Mouse (Mus musculus) gastrocnemius, adult 2 months (tissue): ENCODE data around the gene Elmo1. TPM values are rescaled to one million over a fixed set of nuclear protein-coding genes. Genes with fewer than 3 reads are reported as not detected.

Experiments
- DNase-seq: peaks from one replicate; pipeline ENCODE4 v3.0.0; 2022
- H3K27ac ChIP-seq: fragments of 200-600 bp; 2 replicates; pipeline ENCODE4 v1.8.1; 2022; ENCODE audit warnings: mild to moderate bottlenecking
- H3K4me3 ChIP-seq: fragments of 200-600 bp; 2 replicates; pipeline ENCODE4 v1.8.1; 2022; ENCODE audit warnings: mild to moderate bottlenecking, moderate library complexity
- CTCF ChIP-seq: fragments of 200-600 bp; IDR thresholded peaks from 2 replicates; pipeline ENCODE4 v1.8.1; 2022; ENCODE audit warnings: antibody characterized with exemption, mild to moderate bottlenecking, moderate library complexity
- intact Hi-C: fragments of 180-260 bp; cut with DNase I; formaldehyde crosslinking; loops from one replicate; pipeline ENCODE4 v1.15.1; 2025
- total RNA-seq, 2 experiments: library from RNA; stranded (reverse); gene quantifications; 2 replicates each; pipeline ENCODE4 v1.2.3; 2021

Elmo1 gene
- total RNA-seq, 2 experiments from 2014 or later, result 4.1 to 4.3 TPM

- TF ChIP-seq CTCF, result no peak
- intact Hi-C loops, result no loop called here
- Histone ChIP-seq H3K4me3 (no peak overlapping the region), H3K27ac (no peak overlapping the region)
- no peak for DNase-seq
Observed at GRCm38 (mm10) chr13:20063331-20063730, 27.1 kb upstream of the Elmo1 start.

GRCm38 (mm10) chr13:20072043-20072442 is 18.4 kb upstream of the Elmo1 start:
- H3K4me3 ChIP-seq, result no peak overlapping the region
- TF ChIP-seq CTCF, result no peak
- DNase-seq, result no peak
- intact Hi-C loops, result no loop called here
- H3K27ac ChIP-seq, result no peak overlapping the region

GRCm38 (mm10) chr13:20072994-20073393 is 17.4 kb upstream of the Elmo1 start:
- intact Hi-C loops, result no loop called here
- Histone ChIP-seq H3K27ac (no peak overlapping the region), H3K4me3 (no peak overlapping the region)
- DNase-seq, result no peak
- no peak for TF ChIP-seq CTCF

DNA sequence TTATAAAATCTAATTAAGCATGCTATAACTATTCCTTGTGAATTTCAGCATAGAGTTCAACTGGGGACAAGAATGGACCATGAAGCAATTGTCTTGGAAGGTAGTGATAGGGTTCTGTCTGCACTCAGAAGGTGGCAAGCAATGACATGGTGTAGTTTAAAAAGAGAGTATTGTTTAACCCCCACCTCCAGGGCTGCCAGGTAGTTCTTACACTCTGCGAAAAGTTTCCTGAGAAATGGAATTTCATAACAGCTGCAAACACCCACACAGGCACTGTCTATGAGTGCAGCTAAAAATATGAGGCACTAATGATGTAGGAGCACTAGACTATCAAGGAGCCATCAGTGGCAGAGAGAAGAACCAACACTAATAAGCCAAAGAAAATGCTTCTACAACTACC is 13.9 kb upstream of the Elmo1 start:
- intact Hi-C loops, result no loop called here
- TF ChIP-seq CTCF, result no peak
- H3K27ac ChIP-seq, result no peak overlapping the region
- no peak overlapping the region for H3K4me3 ChIP-seq
- no peak for DNase-seq

GRCm38 (mm10) chr13:20077237-20077636 is 13.2 kb upstream of the Elmo1 start:
- no peak overlapping the region for H3K27ac ChIP-seq
- TF ChIP-seq CTCF, result no peak
- DNase-seq, result no peak
- H3K4me3 ChIP-seq, result no peak overlapping the region
- intact Hi-C loops, result no loop called here

- Histone ChIP-seq H3K27ac (peak overlapping the region; percentile 90), H3K4me3 (peak overlapping the region; percentile 75)
- intact Hi-C loops, result loop anchor here (5.0 kb wide), 2 partner anchors 96 to 181 kb away; no protein-coding TSS in a partner anchor
- DNase-seq, result peak; percentile 66
- TF ChIP-seq CTCF, result no peak
Observed at GRCm38 (mm10) chr13:20090711-20091603, 561 bp downstream of the Elmo1 start.

DNA sequence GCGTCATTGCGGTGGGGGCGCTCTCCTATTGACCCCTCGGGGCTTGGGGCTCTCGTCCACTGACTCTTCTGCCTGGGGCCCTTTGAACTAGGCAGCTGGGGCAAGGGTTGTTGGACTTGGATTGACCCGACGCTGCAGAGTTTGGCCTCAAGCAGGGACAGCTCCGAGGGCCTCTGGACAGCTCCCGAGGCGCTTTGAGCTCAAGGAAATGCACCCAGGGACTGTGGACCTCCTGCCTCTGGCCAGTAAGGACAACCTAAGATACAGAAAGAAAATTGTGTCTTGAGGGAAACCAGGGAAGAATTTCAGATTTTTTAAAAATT is 1.2 kb downstream of the Elmo1 start:
- Histone ChIP-seq H3K27ac (peak overlapping the region; percentile 90), H3K4me3 (peak overlapping the region; percentile 75)
- no peak for DNase-seq
- intact Hi-C loops, result loop anchor here (5.0 kb wide), 2 partner anchors 96 to 181 kb away; no protein-coding TSS in a partner anchor
- no peak for TF ChIP-seq CTCF

GRCm38 (mm10) chr13:20092301-20092700 is 1.9 kb downstream of the Elmo1 start:
- no peak for DNase-seq
- no peak for TF ChIP-seq CTCF
- H3K4me3 ChIP-seq, result no peak overlapping the region
- intact Hi-C loops, result loop anchor here (5.0 kb wide), 2 partner anchors 95 to 180 kb away; no protein-coding TSS in a partner anchor
- peak overlapping the region; percentile 46; the same call in 1 of the 2 replicates for H3K27ac ChIP-seq

DNA sequence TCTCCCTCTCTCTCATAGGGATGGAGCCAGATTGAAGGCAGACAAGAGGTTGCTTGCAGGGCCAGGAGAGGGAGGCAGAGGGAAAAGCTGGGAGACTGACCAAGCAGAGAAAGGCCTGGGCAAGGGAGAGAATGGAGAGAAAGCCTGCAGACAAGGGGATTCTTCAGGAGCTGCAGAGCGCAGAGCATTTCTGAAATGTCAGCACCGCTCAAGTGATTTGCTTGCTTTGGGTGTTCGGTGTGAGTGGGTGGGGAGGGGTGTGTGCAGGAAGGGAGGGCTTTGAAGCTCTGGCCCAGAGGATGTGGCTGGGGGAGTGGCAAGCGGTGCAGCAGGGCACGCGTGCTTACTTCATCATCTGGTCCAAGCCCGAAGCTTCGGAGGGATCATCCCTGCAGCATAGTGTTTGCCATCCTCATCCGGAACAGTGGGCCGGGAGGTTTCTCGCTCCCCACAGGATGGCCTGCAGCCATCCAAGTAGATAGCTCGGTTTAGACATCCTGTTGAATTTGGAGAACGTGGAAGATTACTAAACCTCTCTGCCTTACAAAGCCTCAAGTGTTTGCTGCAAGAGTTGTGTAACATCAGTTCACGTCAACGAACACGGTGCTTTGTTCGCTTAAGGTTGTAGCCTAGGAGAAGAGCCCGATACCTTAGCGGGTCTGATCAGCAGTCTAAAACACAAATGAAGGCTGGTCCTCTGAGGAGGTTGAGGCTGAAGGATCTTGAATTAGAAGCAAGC is 3.1 kb downstream of the Elmo1 start:
- Histone ChIP-seq H3K27ac (peak overlapping the region; percentile 50), H3K4me3 (peak overlapping the region; percentile 24)
- peak; percentile 27; the same call in 1 of the 2 replicates for TF ChIP-seq CTCF
- peak; percentile 48 for DNase-seq
- intact Hi-C loops, result loop anchor here (5.0 kb wide), 2 partner anchors 94 to 179 kb away; no protein-coding TSS in a partner anchor

DNA sequence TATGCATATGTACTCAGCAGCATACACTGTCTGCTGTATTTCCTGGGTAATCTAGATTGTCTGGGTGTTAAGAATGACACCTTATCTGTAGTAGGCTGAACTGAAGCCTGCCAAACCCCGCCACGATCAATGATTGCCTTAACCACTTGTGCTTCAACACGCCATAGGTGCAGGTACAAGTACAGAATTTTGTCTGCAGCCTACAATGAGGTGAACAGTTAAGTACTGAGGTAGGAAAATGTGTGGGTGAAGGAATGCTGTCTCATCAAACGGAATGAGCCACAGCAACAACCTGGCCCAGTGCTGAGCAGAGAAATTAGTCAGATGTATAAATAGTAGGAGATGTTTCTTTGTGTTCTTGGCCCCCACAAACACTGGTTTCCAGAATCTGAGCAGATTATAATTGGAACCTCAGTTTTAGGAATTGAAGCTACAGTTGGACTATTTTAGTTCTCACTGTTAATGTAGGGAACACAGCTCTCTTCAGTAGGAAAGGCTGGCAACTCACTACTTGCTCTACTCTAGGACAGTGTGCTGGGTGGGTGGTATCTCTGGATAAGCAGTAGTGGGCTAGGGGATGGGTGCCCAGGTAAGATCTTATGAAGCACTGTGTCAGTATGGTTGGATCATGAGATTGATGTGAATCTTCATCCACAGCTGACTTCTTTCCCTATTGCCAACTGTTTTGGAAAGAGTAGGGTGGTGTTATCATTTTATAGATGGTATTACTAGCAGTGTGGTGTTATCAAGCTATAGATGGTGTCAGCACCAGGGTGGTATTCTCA is 4.7 kb downstream of the Elmo1 start:
- intact Hi-C loops, result loop anchor here (5.0 kb wide), 3 partner anchors 37 to 177 kb away; no protein-coding TSS in a partner anchor
- no peak overlapping the region for H3K27ac ChIP-seq
- TF ChIP-seq CTCF, result no peak
- no peak for DNase-seq
- no peak overlapping the region for H3K4me3 ChIP-seq

- Histone ChIP-seq H3K27ac (peak overlapping the region; percentile 63), H3K4me3 (no peak overlapping the region)
- TF ChIP-seq CTCF, result no peak
- intact Hi-C loops, result loop anchor here (5.0 kb wide), 1 partner anchor 35 kb away; no protein-coding TSS in a partner anchor
- no peak for DNase-seq
Observed at GRCm38 (mm10) chr13:20097006-20097617, 6.7 kb downstream of the Elmo1 start.
